Mouse (Mus musculus) gastrocnemius, adult 2 months (tissue): ENCODE results near the gene A430078G23Rik. TPM values are rescaled to one million over a fixed set of nuclear protein-coding genes. Genes with fewer than 3 reads are reported as not detected.

Source experiments
- DNase-seq: peaks from one replicate; pipeline ENCODE4 v3.0.0; 2022
- H3K27ac ChIP-seq: fragments of 200-600 bp; 2 replicates; pipeline ENCODE4 v1.8.1; 2022; ENCODE audit warnings: mild to moderate bottlenecking
- H3K4me3 ChIP-seq: fragments of 200-600 bp; 2 replicates; pipeline ENCODE4 v1.8.1; 2022; ENCODE audit warnings: mild to moderate bottlenecking, moderate library complexity
- CTCF ChIP-seq: fragments of 200-600 bp; IDR thresholded peaks from 2 replicates; pipeline ENCODE4 v1.8.1; 2022; ENCODE audit warnings: antibody characterized with exemption, mild to moderate bottlenecking, moderate library complexity
- intact Hi-C: fragments of 180-260 bp; cut with DNase I; formaldehyde crosslinking; loops from one replicate; pipeline ENCODE4 v1.15.1; 2025
- total RNA-seq, 2 experiments: library from RNA; stranded (reverse); gene quantifications; 2 replicates each; pipeline ENCODE4 v1.2.3; 2021

The A430078G23Rik gene
- total RNA-seq, 2 experiments from 2014 or later, result not detected

GRCm38 (mm10) chr8:3354443-3354812 lies 1.2 kb downstream of the A430078G23Rik start:
- Histone ChIP-seq H3K4me3 (no peak overlapping the region), H3K27ac (no peak overlapping the region)
- intact Hi-C loops, result loop anchor here (10.0 kb wide), 1 partner anchor 320 kb away; the partner anchor contains the start of genes Fcor and Trappc5
- DNase-seq, result no peak
- no peak for TF ChIP-seq CTCF

GRCm38 (mm10) chr8:3355586-3355985 lies 2.4 kb downstream of the A430078G23Rik start:
- no peak for DNase-seq
- intact Hi-C loops, result loop anchor here (10.0 kb wide), 1 partner anchor 319 kb away; the partner anchor contains the start of genes Fcor and Trappc5
- Histone ChIP-seq H3K27ac (no peak overlapping the region), H3K4me3 (no peak overlapping the region)
- TF ChIP-seq CTCF, result no peak

- intact Hi-C loops, result loop anchor here (1.0 to 10.0 kb wide), 3 partner anchors 29 to 317 kb away; partner anchors contain the start of genes Fcor and Trappc5
- TF ChIP-seq CTCF, result no peak; the same call in 1 of the 2 replicates
- Histone ChIP-seq H3K27ac (no peak overlapping the region), H3K4me3 (no peak overlapping the region)
- DNase-seq, result peak; percentile 84
Measured at GRCm38 (mm10) chr8:3358060-3358459, 4.8 kb downstream of the A430078G23Rik start.

GRCm38 (mm10) chr8:3367086-3367485 lies 13.9 kb downstream of the A430078G23Rik start:
- Histone ChIP-seq H3K4me3 (no peak overlapping the region), H3K27ac (no peak overlapping the region)
- TF ChIP-seq CTCF, result no peak
- intact Hi-C loops, result no loop called here
- DNase-seq, result no peak

- Histone ChIP-seq H3K4me3 (no peak overlapping the region), H3K27ac (no peak overlapping the region)
- TF ChIP-seq CTCF, result no peak
- intact Hi-C loops, result no loop called here
- no peak for DNase-seq
Measured at GRCm38 (mm10) chr8:3368091-3368490, 14.9 kb downstream of the A430078G23Rik start.

GRCm38 (mm10) chr8:3375748-3376147 lies 22.5 kb downstream of the A430078G23Rik start:
- TF ChIP-seq CTCF, result peak; percentile 40
- Histone ChIP-seq H3K27ac (no peak overlapping the region), H3K4me3 (no peak overlapping the region)
- intact Hi-C loops, result no loop called here
- no peak for DNase-seq

GRCm38 (mm10) chr8:3376641-3377274 lies 23.5 kb downstream of the A430078G23Rik start:
- DNase-seq, result peak; percentile 79
- no peak overlapping the region for H3K4me3 ChIP-seq
- no peak for TF ChIP-seq CTCF
- intact Hi-C loops, result no loop called here
- H3K27ac ChIP-seq, result peak overlapping the region; percentile 61

GRCm38 (mm10) chr8:3387286-3387685 lies 34.1 kb downstream of the A430078G23Rik start:
- Histone ChIP-seq H3K4me3 (no peak overlapping the region), H3K27ac (no peak overlapping the region)
- peak; percentile 75 for DNase-seq
- TF ChIP-seq CTCF, result peak; percentile 94
- intact Hi-C loops, result loop anchor here (2.0 kb wide), 1 partner anchor 28 kb away; no protein-coding TSS in a partner anchor

GRCm38 (mm10) chr8:3388591-3389338 lies 35.5 kb downstream of the A430078G23Rik start:
- TF ChIP-seq CTCF, result no peak
- Histone ChIP-seq H3K4me3 (no peak overlapping the region), H3K27ac (no peak overlapping the region)
- no peak for DNase-seq
- intact Hi-C loops, result no loop called here

- Histone ChIP-seq H3K27ac (no peak overlapping the region), H3K4me3 (no peak overlapping the region)
- no peak for DNase-seq
- no peak for TF ChIP-seq CTCF
- intact Hi-C loops, result no loop called here
Measured at GRCm38 (mm10) chr8:3389506-3389905, 36.3 kb downstream of the A430078G23Rik start.

- intact Hi-C loops, result loop anchor here (5.0 kb wide), 1 partner anchor 60 kb away; no protein-coding TSS in a partner anchor
- no peak for DNase-seq
- Histone ChIP-seq H3K27ac (peak overlapping the region; percentile 83), H3K4me3 (peak overlapping the region; percentile 96)
- no peak for TF ChIP-seq CTCF
Measured at GRCm38 (mm10) chr8:3392293-3392692, 39.1 kb downstream of the A430078G23Rik start.

- H3K4me3 ChIP-seq, result peak within 1 kb of the TSS; percentile 96
- peak; percentile 94 for DNase-seq
- no peak for TF ChIP-seq CTCF
- peak within 1 kb of the TSS; percentile 83 for H3K27ac ChIP-seq
- intact Hi-C loops, result loop anchor here (5.0 kb wide), 1 partner anchor 59 kb away; no protein-coding TSS in a partner anchor
Measured at GRCm38 (mm10) chr8:3392771-3393710, 39.8 kb downstream of the A430078G23Rik start, which contains the start of gene Arhgef18. TSS of gene Arhgef18 (plus strand) at chr8:3393006.
